Mouse (Mus musculus) ovary, postnatal 36 days (tissue): ENCODE results near the gene Thsd4.
"Not testable (repeated sequence)": the region's sequence is repeated elsewhere in the genome, so short reads cannot be mapped to it uniquely, and the experiment has no call there.

Experiments used
- DNase-seq: peaks from one replicate; pipeline ENCODE4 v3.0.0; 2022; ENCODE audit warnings: low spot score, mixed read lengths

The Thsd4 gene

DNA sequence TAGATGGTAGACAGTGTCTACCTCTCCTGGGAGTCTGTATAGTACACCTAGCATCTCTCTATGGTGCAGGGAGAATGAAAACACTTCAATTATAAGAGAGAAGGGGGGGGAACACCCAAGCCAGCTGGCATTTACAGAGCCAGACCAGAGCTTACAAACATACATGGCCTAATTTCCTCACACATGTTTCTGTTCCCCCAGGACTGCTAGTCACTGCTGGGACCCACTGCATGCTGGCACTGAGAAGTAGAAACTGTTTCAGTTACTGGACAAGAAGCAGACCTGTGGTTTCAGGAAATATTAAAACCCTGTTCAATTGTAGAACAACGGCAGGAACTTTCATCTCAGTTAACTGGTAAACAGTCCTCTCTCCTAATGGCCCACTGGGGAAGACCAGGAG is 308.7 kb downstream of the Thsd4 start:
- no peak for DNase-seq

DNA sequence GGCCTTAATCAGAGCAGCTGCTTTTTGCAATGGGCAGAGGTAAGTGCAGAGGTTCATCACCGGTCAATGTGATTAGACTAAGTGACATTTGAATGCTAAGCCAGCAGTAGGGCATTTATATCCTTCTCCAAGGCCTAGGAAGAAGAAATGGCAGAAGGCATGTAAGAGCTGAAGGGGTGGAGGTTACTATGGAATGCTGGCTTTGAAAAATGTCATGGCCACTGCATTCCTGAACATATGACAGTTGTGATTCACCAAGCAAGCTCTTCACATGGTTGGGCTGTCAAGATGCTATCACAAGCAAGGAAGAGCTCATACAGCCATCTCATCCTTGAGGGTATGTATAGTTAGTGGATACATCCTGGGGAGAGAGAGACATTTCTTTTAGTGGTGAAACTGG is 313.0 kb downstream of the Thsd4 start:
- no peak for DNase-seq

DNA sequence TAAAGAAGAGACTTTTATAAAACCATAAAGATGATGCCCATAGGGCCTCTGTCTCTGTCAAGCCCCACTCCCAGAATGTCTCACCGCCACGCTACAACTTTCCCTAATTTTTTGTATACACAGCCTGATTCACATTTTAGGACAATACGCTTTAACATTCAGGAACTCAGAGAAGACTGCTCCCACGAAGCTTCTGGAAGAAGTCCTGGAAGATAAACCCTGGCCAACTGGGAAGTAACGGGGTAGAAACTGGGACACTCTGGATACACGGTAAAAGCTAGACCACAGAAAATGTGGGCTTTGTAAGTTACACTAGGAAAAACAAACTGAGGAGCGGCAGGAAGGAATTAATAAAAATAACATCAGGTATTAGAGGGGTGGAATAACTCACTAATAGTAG is 318.7 kb downstream of the Thsd4 start:
- DNase-seq: no peak

DNA sequence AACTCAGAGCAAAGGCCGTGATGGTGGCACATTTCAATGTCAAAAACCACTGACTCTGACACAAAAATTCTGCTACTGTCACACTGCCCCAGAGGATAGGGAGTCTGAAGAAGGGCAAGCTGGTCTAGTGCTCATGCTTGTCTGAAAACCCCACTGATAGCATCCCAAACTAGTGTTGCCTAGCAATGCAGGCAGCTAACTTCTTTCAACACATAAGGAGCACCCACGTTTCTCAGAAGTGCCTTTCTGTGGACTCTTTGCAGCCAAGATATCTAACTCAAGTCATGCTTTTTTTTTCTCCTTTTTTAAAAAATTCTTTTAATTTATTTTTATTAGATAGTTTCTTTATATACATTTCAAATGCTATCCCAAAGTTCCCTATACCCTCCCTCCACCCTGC is 321.4 kb downstream of the Thsd4 start:
- no peak for DNase-seq

DNA sequence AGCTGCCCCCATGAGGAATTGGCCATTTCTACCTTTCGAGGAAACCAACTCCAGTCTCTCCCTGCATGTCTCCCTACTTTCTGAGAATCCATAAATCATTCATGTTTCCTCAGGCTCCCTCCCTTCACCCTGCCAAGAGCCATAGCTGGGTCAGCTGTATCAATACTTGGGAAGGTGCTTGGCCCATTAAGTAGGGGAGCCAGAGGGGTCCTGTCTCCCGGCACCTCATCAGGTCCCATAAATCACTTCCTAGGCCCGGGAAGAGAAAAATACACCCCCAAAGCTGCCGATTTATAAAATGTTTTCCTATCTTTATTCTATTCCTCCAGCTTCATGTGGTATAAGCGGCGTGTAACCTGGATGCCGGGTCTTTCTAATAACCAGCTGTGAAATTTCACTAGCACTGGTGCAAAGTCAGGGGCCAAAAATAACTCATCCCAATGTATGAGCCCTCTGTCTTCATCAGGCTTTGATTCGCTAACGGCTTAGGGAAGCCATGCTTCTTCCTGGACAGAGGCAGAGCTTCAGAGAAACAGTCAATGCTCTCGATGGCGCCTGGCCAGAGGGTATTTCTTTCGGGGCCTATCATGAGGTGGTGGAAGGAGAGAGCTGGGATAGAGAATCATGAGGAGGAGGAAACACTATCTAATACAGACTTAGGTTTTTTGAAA is 323.2 kb downstream of the Thsd4 start:
- DNase-seq: no peak

DNA sequence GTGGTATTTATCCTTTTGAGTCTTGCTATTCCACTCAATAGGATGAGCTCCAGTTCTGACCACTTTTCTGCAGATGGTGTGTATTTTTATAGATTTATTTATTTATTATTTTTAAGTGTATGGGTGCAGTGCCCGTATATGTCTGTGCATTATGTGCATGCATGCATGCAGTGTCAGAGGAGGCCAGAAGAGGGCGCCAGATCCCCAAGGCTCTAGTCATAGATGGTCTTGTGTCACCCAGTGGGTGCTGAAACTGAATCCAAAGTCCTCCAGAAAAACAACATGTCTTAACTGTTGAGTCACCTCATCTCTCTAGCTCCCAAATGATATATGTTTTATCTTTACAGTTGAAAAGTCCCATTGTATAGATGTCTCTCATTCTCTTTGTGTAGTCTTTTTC is 326.3 kb downstream of the Thsd4 start:
- no peak for DNase-seq

DNA sequence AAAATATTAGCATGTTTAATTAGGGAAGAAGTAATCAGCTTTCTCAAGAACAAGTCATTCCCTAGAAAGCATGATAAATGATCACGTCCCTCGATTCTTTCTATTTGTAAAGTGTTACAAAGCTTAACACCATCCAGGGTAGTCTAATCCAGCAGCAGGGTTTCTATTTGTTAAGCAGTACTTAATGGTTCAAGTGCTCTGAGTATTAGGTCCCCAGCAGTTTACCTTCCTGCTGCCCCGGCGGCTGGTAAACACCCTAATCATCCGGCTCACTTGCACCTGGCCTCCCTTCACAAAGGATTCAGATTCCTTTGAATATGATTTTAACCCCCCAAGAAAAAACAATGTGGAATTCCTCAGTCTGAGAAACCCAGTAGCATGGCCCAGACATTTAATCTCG is 326.9 kb downstream of the Thsd4 start:
- no peak for DNase-seq

DNA sequence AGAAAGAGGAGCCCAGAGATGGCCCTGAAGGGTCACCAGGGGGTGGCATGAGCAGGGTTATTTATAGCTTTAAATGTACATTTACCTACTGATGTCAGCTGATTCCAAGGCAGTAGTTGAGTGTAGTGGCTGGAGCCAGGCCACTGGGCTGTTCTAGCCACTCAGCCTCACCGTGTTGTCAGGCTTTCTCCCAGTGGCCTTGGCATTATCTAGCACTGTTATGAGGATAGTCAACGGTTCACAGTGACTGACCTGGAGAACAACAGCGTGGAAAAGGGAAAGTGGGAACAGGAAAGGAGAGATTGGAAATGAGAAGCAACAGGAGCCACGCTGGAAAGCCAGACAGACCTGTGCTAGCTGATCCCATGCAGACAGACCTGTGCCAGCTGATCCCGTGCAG is 329.5 kb downstream of the Thsd4 start:
- DNase-seq: no peak

DNA sequence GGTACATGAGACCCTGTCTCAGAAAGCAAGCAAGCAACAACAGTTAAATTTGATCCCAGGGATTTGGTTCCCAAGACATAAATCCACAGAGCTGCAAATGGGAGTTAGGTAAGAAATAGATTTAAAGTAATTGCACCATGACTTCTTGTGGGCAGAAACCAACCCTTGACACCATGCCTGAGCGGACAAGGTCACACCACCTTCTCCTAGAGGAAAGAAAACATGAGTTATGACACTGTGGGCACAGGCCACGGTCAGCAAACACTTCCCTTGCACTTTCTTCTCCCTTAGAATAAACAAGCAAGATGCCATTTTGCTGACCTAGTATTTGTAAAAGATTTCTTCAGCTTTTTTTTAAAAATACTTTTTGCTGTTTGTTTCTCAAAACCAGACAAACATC is 334.4 kb downstream of the Thsd4 start:
- DNase-seq: no peak

DNA sequence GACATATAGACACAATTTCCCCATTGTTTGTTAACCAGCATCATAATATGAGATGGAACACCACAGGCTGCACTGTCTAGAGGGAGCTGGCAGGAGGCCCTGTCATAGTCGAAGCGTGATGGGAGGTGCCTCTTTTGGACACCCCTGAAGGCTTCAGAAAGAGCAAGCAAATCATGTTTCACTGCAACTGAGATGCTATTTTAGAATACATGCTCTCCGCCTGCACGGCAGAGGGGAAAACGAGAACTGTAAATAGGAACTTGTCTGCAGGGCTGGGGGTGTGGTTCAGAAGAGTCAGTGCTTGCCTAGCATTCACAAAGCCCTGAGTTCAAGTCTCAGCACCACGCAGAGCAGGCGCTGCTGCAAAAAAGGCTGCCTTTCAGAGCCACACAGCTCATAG is 334.9 kb downstream of the Thsd4 start:
- no peak for DNase-seq

DNA sequence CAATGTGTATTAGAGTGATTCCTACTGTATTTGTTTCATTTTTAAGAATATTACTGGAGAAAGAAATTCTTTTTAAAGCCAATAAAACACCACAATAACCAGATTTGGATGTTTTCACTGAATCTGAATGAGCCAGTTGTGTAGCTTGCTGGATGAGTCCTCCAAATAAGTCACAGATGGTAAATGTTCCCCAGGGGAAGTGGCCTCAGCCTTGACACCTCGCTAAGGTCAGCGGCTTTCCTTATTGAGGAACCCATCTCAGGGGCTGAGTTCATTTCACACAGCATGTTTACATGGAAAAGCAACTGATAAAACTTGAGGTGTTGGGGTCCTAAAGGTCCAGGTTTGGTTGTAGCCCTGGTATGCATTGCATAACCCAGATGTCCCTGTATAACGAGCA is 337.8 kb downstream of the Thsd4 start:
- DNase-seq: no peak

DNA sequence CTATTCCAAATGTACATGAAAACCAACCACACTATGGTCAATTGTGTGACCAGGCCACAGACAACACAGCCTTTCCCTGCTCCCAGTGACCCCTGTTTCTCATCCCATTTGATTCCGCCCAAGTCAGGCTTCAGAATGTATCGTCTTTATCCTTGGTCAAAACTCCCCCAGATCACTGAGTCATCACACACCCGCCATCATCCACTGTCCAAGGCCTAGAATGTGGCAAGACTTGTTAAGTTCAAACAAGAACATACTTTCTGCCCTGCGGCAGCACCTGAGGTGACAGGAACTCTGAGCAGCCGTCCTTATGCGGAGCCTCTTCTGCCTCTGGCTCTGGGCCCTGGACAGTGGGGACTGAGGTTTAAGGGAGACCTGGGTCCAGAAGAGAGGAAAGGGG is 339.5 kb downstream of the Thsd4 start:
- DNase-seq: no peak

DNA sequence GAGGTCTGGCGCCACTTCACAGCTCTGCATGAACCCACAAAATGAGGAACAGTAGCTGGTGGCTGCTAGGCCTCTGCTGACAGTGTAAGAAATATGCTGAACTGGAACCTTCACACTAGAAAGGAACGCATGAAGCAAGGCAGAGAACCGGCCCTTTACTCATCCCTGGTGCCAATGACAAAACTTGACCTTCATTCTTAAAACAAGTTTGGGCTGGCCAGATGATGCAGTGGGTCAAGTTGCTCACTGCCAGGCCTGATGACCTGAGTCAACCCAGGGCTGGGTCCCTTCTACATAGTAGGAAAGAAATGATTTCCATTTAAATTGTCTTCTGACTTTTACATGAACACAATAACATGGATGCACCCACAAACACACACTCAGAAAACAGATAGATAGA is 340.9 kb downstream of the Thsd4 start:
- no peak for DNase-seq

DNA sequence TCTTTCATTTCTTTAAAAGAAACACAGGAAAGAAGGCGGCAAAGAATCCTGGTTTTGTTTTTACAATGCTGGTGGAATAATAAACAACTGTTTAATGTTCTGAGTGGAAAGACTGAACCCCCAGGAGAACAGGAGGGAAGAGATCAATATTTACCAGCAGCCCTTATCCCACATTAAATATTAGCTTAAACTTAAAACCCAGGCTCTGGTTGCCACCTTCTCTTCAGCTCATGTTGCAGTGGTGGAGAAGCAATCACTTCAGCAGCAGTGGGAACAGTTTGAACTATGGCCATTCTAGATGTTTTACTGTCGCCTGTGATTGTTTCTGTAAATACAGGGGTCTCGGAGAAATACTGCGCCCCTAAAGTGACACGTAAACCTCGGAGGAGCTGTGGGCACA is 341.7 kb downstream of the Thsd4 start:
- no peak for DNase-seq

DNA sequence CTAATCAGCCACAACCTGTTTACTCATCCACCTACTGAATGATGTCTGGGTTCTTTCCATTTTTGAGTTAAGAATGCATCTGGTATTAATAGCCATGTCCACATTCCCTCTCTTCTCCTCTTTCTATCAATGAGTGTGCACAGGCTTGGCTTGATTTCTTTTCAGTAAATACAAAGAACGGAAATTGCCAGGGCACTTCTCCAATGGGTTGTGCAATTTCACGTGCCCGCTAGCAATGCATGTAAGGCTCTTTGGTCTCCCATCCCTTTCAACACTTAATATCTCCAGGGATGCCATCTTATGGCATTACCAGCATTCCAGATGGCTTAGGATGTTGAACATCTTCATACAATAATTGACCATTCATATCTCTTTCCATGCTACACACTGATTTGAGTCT is 345.5 kb downstream of the Thsd4 start:
- DNase-seq: no peak

DNA sequence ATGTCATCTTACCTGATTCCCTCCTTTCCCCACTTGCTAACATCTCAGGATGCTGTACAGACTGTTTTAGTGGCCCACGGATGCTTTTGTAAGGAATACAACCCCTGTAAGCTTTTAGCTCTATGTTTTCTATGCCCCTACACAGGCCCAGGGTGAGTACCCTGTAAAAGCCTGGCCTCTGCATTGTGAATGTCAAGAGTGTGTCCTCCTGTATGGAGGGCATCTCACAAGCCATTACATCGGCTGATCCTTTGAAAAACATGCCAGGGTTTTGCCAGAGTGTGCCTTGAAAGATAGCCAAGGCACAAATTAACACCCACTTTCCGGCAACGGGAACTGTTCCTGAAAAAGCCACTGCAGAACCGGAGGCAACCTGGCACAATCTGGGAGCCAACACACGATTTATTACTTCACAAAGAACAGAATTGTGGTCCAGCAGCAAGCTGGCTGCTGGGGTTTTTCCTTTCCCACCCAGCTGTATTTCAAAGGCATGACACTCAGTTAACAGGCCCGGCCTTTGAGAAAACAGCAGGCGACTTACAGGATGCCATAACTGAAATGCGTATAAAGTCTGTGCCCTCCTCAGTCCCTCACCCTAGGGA is 349.3 kb downstream of the Thsd4 start:
- not testable (repeated sequence) for DNase-seq

DNA sequence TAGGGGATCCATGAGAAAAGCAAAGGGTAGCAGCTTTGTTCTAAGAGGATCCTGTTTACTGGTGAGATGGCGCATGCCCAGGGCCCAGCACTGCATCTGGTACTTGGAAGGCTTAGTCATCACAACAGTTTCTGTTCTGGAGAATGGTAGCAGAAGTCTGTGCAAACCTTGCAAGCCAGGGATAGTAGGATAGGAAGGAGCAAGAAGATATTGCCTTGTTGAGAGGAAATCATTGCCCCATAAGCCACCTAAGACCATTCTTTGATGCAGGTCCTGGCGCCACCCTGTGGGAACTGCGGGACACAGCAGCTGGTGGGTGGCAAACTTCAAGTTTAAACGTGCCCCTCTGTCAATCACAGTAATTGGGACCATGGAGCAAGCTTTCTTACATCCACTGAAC is 354.9 kb downstream of the Thsd4 start:
- no peak for DNase-seq

DNA sequence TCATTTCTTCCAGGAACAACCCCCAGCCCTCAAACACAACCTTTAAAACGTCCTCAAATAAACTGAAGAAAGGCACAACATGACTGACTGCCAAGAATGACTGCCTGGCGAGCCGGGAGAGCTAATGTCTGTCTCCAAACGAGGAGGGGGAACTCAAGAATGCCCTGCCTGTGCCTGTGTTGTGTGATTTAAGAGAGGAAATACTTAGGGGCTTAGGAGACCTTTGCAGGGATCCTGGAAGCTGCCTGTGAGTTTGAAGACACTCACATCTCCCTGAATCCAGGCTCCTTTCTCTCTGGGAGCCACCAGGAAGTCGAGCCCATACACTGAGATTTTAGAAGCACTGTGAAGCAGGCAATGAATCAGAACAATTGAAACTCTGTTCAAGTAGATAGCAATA is 361.0 kb downstream of the Thsd4 start:
- no peak for DNase-seq

DNA sequence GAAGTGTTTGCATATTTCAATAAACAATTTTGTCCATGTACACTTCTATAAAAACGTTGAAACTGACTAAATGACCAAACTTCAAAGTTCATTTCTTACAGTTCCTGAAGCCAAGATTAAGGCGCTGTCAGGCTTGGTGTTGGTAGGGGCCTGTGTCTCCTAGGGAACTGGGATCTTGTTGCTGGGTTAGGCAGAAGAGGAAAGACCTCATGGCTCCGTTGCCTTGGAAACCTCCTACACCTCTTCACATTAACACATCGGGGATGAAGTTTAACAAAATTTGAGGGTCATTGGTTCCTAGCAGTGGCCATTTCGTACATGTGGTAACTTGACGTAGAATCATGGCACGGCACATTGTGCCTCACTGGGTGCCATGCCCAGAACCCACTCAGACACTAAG is 361.7 kb downstream of the Thsd4 start:
- no peak for DNase-seq

DNA sequence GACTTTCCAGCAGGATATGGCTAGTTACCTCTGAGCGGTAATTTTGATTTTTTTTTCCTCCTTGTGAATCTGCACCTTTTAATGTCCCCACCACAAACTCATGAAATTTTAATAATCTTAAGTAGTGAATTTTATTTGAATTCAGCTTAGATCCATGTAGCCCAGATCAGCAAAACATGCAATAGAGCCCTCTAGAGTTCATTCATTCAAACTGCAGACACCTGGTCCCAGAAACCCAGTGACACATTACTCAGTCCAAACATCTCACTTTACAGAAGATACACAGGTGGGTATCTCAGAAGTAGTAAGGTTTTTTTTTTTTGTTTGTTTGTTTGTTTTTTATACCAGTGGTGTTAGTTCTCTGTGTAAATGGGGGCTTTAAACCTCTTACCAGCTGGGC is 368.9 kb downstream of the Thsd4 start:
- no peak for DNase-seq

DNA sequence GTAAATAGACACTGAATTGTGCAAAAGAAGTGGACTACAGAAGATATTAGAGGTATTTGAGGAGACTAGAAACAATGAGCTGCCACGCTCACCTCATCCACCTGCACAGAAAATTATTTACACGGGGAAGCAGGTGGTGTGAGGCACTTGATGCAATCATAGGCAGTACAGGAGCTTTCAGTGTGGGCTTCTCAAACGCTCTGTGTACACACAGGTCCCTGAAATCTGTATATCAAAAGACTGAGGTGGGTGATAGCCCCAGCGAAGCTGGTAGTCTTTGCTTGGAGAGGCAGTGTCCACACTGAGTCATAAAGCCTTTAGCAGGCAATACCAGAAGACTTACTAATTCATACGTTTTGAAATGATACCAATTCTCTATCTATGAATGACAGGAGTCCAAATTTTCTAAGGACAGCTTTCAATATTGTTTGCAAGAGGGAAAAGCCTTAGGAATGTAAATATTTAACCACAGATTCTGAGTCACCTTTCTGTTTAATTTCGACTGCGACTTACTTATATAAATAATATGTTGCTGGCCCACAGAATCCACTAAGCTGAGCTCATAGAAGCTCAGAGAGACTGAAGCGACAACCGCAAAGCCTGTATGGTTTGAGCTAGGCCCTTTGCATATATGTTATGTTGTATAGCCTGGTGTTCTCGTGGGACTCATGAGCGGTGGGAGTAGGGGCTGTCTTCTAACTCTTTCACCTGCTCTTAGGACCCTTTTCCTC is 369.8 kb downstream of the Thsd4 start:
- DNase-seq: no peak

DNA sequence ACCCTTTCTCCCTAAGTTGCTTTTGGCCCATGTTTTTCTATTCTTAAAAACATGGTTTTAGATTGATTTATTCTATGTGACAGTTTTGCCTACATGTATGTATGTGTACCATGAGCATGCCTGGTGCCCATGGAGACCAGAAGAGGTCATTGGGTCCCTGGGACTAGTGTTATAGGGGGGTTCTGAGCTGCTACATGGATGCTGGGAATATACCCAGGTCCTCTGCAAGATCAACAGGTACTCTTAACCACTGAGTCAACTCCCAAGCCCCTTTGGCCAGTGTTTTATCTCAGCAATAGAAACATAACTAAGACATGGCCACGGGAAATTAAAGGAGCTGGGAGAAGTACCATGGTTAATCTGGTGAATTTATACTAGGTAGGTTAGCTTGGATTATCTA is 371.3 kb downstream of the Thsd4 start:
- DNase-seq: no peak

DNA sequence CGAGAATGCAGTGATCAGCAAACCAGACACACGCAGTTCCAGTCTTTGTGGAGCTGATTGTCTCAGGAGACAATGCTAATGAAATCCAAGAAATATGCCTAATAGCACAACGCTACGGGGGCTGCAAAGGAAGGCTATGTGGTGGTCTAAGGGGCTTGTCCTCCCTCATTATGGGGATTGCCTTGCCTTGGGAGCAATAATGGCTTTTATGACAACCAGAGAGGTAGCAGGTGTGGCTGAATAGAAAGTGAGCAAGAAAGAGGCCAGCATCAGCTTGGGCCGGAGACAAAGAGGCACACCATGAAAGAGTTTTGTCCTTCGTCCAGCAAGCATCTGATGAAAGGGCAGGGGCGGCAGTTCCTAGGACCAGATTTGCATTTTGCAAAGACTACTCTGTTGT is 372.9 kb downstream of the Thsd4 start:
- no peak for DNase-seq

DNA sequence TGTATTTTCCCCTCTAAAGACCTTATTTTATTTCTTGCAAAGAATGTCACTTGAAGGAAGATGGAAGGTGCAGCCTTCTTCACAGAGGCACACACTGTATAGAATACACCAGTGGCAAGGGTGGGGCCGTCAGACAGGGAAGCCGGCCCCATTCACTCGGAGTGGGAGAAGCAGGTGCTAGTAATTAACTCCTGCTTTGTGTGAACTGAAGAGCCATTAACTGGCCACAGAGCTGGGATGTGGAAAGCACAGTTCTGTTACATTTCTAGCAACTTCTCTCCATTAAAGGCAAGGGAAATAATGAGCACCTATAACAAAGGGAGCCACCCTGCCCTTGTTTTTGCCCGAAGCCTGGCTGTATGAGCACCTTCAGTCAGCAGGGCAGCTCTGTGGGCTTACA is 374.4 kb downstream of the Thsd4 start:
- no peak for DNase-seq
